In genomic region chr11:32267964-32268363, GRCm38 (mm10) we compare ENCODE assay signal across 8 mouse cellular contexts. TPM values are rescaled to one million over a fixed set of nuclear protein-coding genes. Genes with fewer than 3 reads are reported as not detected.
DNase-seq lines count a peak whose midpoint lies in the region; ATAC-seq and TF ChIP-seq lines count a peak whose summit lies in the region.

No protein-coding gene starts in this region.

- TF ChIP-seq CTCF in kidney, postnatal 0 days (IDR thresholded peaks at IDR 0.05; ENCODE audit: low read depth): no peak
- TF ChIP-seq CTCF in bone marrow, adult 2 months (IDR thresholded peaks at IDR 0.05; ENCODE audit: control insufficient read depth, insufficient read depth, low read length): no peak

- H3K4me3 ChIP-seq in kidney, postnatal 0 days (replicated peaks; ENCODE audit: low read depth, low read length): peak overlapping the region; percentile 73
- H3K4me3 ChIP-seq in bone marrow, adult 2 months (replicated peaks; ENCODE audit: control insufficient read depth, low read depth, low read length): peak overlapping the region; percentile 4
- H3K4me3 ChIP-seq in forebrain, embryonic 15.5 days: peak overlapping the region; percentile 81
- peak overlapping the region; percentile 85 for H3K4me3 ChIP-seq in liver, embryonic 16.5 days (ENCODE audit: low read depth, low read length)

- H3K9ac ChIP-seq in kidney, postnatal 0 days (ENCODE audit: low read depth, low read length): peak overlapping the region; percentile 45
- H3K9ac ChIP-seq in forebrain, embryonic 15.5 days (replicated peaks): peak overlapping the region; percentile 48
- peak overlapping the region; percentile 98 for H3K9ac ChIP-seq in liver, embryonic 16.5 days (ENCODE audit: low read depth, low read length)

- peak; percentile 17; the same call in 1 of the 2 replicates for ATAC-seq in kidney, postnatal 0 days (replicated peaks; ENCODE audit: low FRiP score, low read depth)
- ATAC-seq in forebrain, embryonic 15.5 days (replicated peaks): peak; percentile 48
- ATAC-seq in liver, embryonic 16.5 days (ENCODE audit: low read depth): peak; percentile 3; the same call in 1 of the 2 replicates
- ATAC-seq in megakaryocyte-erythroid progenitor cell, adult 5-6 weeks (replicated peaks; ENCODE audit: low FRiP score, low TSS enrichment, poor library complexity, severe bottlenecking): no peak

- H3K9me3 ChIP-seq in kidney, postnatal 0 days (replicated peaks; ENCODE audit: low read length): no peaks in the 10 kb centered on the region
- H3K9me3 ChIP-seq in forebrain, embryonic 15.5 days: no peaks in the 10 kb centered on the region
- no peaks in the 10 kb centered on the region for H3K9me3 ChIP-seq in liver, embryonic 16.5 days (replicated peaks; ENCODE audit: control insufficient read depth, low read length)

- peak overlapping the region; percentile 76 for H3K4me2 ChIP-seq in kidney, postnatal 0 days (ENCODE audit: low read length)
- peak overlapping the region; percentile 57 for H3K4me2 ChIP-seq in forebrain, embryonic 15.5 days (replicated peaks)
- peak overlapping the region; percentile 74 for H3K4me2 ChIP-seq in liver, embryonic 16.5 days (ENCODE audit: low read depth, low read length)

- peak overlapping the region; percentile 96 for H3K27ac ChIP-seq in kidney, postnatal 0 days
- peak overlapping the region; percentile 96 for H3K27ac ChIP-seq in bone marrow, adult 2 months (ENCODE audit: control insufficient read depth, insufficient read depth, low read depth, low read length, poor library complexity)
- peak overlapping the region; percentile 39; the same call in 1 of the 2 replicates for H3K27ac ChIP-seq in forebrain, embryonic 15.5 days (replicated peaks)
- peak overlapping the region; percentile 99 for H3K27ac ChIP-seq in liver, embryonic 16.5 days (ENCODE audit: low read length)

- peaks cover 6% of the 10 kb centered on the region for H3K4me1 ChIP-seq in kidney, postnatal 0 days (replicated peaks; ENCODE audit: insufficient read depth, low read length)
- H3K4me1 ChIP-seq in bone marrow, adult 2 months (ENCODE audit: control insufficient read depth, insufficient read depth, low read length): peaks cover 3% of the 10 kb centered on the region
- peaks cover 16% of the 10 kb centered on the region for H3K4me1 ChIP-seq in forebrain, embryonic 15.5 days
- H3K4me1 ChIP-seq in liver, embryonic 16.5 days (ENCODE audit: control insufficient read depth, low read depth, low read length): peaks cover 64% of the 10 kb centered on the region

- TF ChIP-seq POLR2A in bone marrow, adult 2 months (IDR thresholded peaks at IDR 0.05; ENCODE audit: borderline replicate concordance, control insufficient read depth, low read depth, low read length): no peak

- 15% methylated on average over 5 of the region's 5 CpGs for WGBS in kidney, postnatal 0 days
- 25% methylated on average over 5 of the region's 5 CpGs for WGBS in bone marrow, adult 2 months
- WGBS in forebrain, embryonic 15.5 days: 23% methylated on average over 5 of the region's 5 CpGs
- WGBS in liver, embryonic 16.5 days (ENCODE audit: insufficient replicate concordance): 17% methylated on average over 5 of the region's 5 CpGs

- H3K36me3 ChIP-seq in kidney, postnatal 0 days (ENCODE audit: insufficient read depth, low read length): no peaks in the 10 kb centered on the region
- no peaks in the 10 kb centered on the region for H3K36me3 ChIP-seq in forebrain, embryonic 15.5 days
- H3K36me3 ChIP-seq in liver, embryonic 16.5 days (ENCODE audit: control insufficient read depth, insufficient read depth): no peaks in the 10 kb centered on the region

- H3K27me3 ChIP-seq in kidney, postnatal 0 days (ENCODE audit: insufficient read depth, low read length): no peaks in the 10 kb centered on the region
- H3K27me3 ChIP-seq in forebrain, embryonic 15.5 days: no peaks in the 10 kb centered on the region
- no peaks in the 10 kb centered on the region for H3K27me3 ChIP-seq in liver, embryonic 16.5 days (ENCODE audit: control insufficient read depth, insufficient read depth, low read depth, low read length)

- DNase-seq in kidney, postnatal 0 days (ENCODE audit: low spot score): peak; percentile 31
- DNase-seq in kidney, adult 8-10 months: no peak
- DNase-seq in Muller cell, postnatal 12 days (ENCODE audit: inconsistent ontology term): no peak
- no peak for DNase-seq in ovary, postnatal 14 days (ENCODE audit: low spot score)

RNA-seq across cellular contexts. Expression of gene Nprl3, which starts 0.5 kb away (rescaled TPM):
- polyA plus RNA-seq in kidney, postnatal 0 days (2015; fragmentation: Nextera tagmentation; extraction: Ambion mirVana): 36.9 and 44.2 TPM in 2 replicates
- polyA plus RNA-seq in bone marrow, adult 2 months (2011; ENCODE audit: insufficient read depth, insufficient read length, low replicate concordance, missing spikeins): 69.5 and 75.3 TPM in 2 replicates
- 50.9 and 51.4 TPM in 2 replicates for polyA plus RNA-seq in forebrain, embryonic 15.5 days (2015; fragmentation: Nextera tagmentation; extraction: Ambion mirVana)
- polyA plus RNA-seq in liver, embryonic 16.5 days (2015; fragmentation: Nextera tagmentation; extraction: Ambion mirVana): 30.8 and 31.5 TPM in 2 replicates
- 45.7 and 65.0 TPM in 2 replicates for total RNA-seq in megakaryocyte-erythroid progenitor cell, adult 5-6 weeks (2014; fragmentation: Nextera tagmentation)
- 12.9 and 35.6 TPM in 2 replicates for total RNA-seq in megakaryocyte-erythroid progenitor cell, adult 5-6 weeks (2017)

RNA-seq across cellular contexts. Expression of gene Hba-x, which starts 8.2 kb away (rescaled TPM):
- 0.36 and 0.43 TPM in 2 replicates for polyA plus RNA-seq in kidney, postnatal 0 days (2015; fragmentation: Nextera tagmentation; extraction: Ambion mirVana)
- polyA plus RNA-seq in bone marrow, adult 2 months (2011; ENCODE audit: insufficient read depth, insufficient read length, low replicate concordance, missing spikeins): 2.6 and 3.5 TPM in 2 replicates
- polyA plus RNA-seq in forebrain, embryonic 15.5 days (2015; fragmentation: Nextera tagmentation; extraction: Ambion mirVana): 24.0 and 37.2 TPM in 2 replicates
- 43.7 and 47.4 TPM in 2 replicates for polyA plus RNA-seq in liver, embryonic 16.5 days (2015; fragmentation: Nextera tagmentation; extraction: Ambion mirVana)
- not detected in 2 replicates for total RNA-seq in megakaryocyte-erythroid progenitor cell, adult 5-6 weeks (2014; fragmentation: Nextera tagmentation)
- total RNA-seq in megakaryocyte-erythroid progenitor cell, adult 5-6 weeks (2017): not detected in 2 replicates

RNA-seq across cellular contexts. Expression of gene Hba-a1, which starts 15.3 kb away (rescaled TPM):
- 1,023 and 1,027 TPM in 2 replicates for polyA plus RNA-seq in kidney, postnatal 0 days (2015; fragmentation: Nextera tagmentation; extraction: Ambion mirVana)
- polyA plus RNA-seq in bone marrow, adult 2 months (2011; ENCODE audit: insufficient read depth, insufficient read length, low replicate concordance, missing spikeins): 17,767 and 55,751 TPM in 2 replicates
- 2,103 and 2,256 TPM in 2 replicates for polyA plus RNA-seq in forebrain, embryonic 15.5 days (2015; fragmentation: Nextera tagmentation; extraction: Ambion mirVana)
- polyA plus RNA-seq in liver, embryonic 16.5 days (2015; fragmentation: Nextera tagmentation; extraction: Ambion mirVana): 72,809 and 72,929 TPM in 2 replicates
- 247 and 283 TPM in 2 replicates for total RNA-seq in megakaryocyte-erythroid progenitor cell, adult 5-6 weeks (2014; fragmentation: Nextera tagmentation)
- total RNA-seq in megakaryocyte-erythroid progenitor cell, adult 5-6 weeks (2017): 19.7 and 99.3 TPM in 2 replicates

RNA-seq across cellular contexts. Expression of gene Hbq1b, which starts 18.8 kb away (rescaled TPM):
- polyA plus RNA-seq in kidney, postnatal 0 days (2015; fragmentation: Nextera tagmentation; extraction: Ambion mirVana): 0.87 and 0.92 TPM in 2 replicates
- polyA plus RNA-seq in bone marrow, adult 2 months (2011; ENCODE audit: insufficient read depth, insufficient read length, low replicate concordance, missing spikeins): 44.2 and 73.9 TPM in 2 replicates
- polyA plus RNA-seq in forebrain, embryonic 15.5 days (2015; fragmentation: Nextera tagmentation; extraction: Ambion mirVana): 1.6 and 2.5 TPM in 2 replicates
- 158 and 159 TPM in 2 replicates for polyA plus RNA-seq in liver, embryonic 16.5 days (2015; fragmentation: Nextera tagmentation; extraction: Ambion mirVana)
- not detected in 2 replicates for total RNA-seq in megakaryocyte-erythroid progenitor cell, adult 5-6 weeks (2014; fragmentation: Nextera tagmentation)
- total RNA-seq in megakaryocyte-erythroid progenitor cell, adult 5-6 weeks (2017): not detected in 2 replicates

RNA-seq across cellular contexts. Expression of gene Hba-a2, which starts 28.3 kb away (rescaled TPM):
- 2,400 and 2,472 TPM in 2 replicates for polyA plus RNA-seq in kidney, postnatal 0 days (2015; fragmentation: Nextera tagmentation; extraction: Ambion mirVana)
- polyA plus RNA-seq in bone marrow, adult 2 months (2011; ENCODE audit: insufficient read depth, insufficient read length, low replicate concordance, missing spikeins): 164,365 and 299,309 TPM in 2 replicates
- polyA plus RNA-seq in forebrain, embryonic 15.5 days (2015; fragmentation: Nextera tagmentation; extraction: Ambion mirVana): 5,603 and 5,963 TPM in 2 replicates
- 165,200 and 165,281 TPM in 2 replicates for polyA plus RNA-seq in liver, embryonic 16.5 days (2015; fragmentation: Nextera tagmentation; extraction: Ambion mirVana)
- 268 and 358 TPM in 2 replicates for total RNA-seq in megakaryocyte-erythroid progenitor cell, adult 5-6 weeks (2014; fragmentation: Nextera tagmentation)
- total RNA-seq in megakaryocyte-erythroid progenitor cell, adult 5-6 weeks (2017): 121 and 343 TPM in 2 replicates

Comparison
In these comparisons a context has a peak if more than half of its experiments do, and no peak if none do; other contexts are left out.
1. H3K27ac ChIP-seq: peak in every context shown above with its lines; median percentile 99 in liver, embryonic 16.5 days; 96 in kidney, postnatal 0 days; 96 in bone marrow, adult 2 months; 39 in forebrain, embryonic 15.5 days.
2. H3K4me3 ChIP-seq: peak in every context shown above with its lines; median percentile 85 in liver, embryonic 16.5 days; 81 in forebrain, embryonic 15.5 days; 73 in kidney, postnatal 0 days; 4 in bone marrow, adult 2 months.
3. H3K9ac ChIP-seq: peak in every context shown above with its lines; median percentile 98 in liver, embryonic 16.5 days; 48 in forebrain, embryonic 15.5 days; 45 in kidney, postnatal 0 days.